Mouse (Mus musculus) embryo, embryonic 9.5 days (tissue): Measurements from ENCODE around the gene Tpd52l2.
A peak's percentile ranks its signal among the peaks of the same experiment; 100 is the strongest.

ENCODE experiments used
- DNase-seq: peaks from one replicate; pipeline ENCODE4 v3.0.0-alpha.2; 2017; ENCODE audit errors: extremely low spot score

The Tpd52l2 gene

DNA sequence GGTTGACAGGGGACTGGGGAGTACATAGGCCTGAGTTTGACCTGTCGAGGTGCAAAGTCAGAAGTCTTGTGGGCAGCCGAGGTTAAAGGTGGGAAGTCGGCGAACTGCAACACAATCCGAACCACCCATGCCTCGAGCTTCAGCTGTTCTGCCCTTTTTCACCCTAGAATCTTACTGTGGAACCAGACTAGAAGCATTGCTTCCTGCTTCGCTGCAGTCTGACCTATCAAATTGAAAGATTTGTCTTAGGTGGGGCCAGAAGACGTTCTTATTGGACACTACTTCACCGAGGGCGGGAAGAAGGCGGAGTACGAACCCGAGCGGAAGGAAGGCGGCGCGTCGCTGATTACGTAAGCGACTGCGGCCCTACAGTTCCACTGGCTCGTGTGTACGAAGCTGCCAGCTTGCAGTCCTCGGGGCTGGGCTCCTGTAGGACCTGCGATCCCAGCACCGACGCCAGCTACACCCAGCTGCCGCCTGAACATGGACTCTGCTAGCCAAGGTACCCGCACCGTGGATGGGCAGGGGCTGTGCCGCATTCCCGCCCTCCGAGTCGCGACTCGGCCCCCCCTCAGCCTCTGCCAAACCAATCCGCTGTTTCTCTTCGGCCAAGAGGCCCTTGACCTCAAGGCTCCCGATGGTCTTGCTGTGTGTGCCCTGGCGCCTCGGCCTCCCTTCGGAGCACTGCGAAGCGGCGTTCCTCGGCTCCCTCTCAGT is at the start of gene Tpd52l2:
Tpd52l2 (plus strand) TSS at position 312 of the 717 bp plus-strand sequence.
- DNase-seq, result peak; percentile 92

DNA sequence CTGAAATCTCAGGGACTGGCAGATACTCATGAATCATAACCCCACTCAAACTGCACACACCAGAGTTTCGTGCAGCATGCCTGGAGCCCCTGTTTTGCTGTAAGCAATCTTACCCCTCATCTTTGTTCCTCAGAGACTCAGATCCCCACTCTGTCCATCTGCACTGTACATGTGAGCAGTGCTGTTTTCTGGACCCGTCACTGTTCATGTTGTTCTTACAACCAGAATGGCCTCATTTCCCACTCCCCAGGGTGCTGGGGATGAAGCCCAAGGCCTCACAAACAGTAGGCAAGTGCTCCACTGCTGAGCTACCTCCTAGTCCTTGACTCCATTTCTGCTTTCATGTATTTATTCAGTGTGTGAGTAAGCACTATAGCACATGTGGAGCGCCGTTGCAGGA is 44.8 kb upstream of the Tpd52l2 start:
- no peak for DNase-seq

DNA sequence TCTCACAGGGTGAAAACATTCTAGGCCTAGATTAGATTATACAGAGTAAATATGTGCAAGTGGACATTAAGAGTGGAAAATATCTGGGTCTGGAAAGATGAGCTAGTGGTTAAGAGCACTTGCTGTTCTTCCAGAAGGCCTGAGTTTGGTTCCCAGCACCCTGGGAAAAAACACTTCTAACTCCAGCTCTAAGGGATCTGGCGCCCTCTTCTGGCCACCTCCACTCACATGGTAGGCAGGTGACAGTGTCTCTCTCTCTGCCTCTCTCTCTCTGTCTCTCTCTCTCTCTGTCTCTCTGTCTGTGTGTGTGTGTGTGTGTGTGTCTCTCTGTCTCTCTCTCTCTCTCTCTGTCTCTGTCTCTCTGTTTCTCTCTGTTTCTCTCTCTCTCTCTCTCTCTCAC is 43.7 kb upstream of the Tpd52l2 start:
- no peak for DNase-seq

DNA sequence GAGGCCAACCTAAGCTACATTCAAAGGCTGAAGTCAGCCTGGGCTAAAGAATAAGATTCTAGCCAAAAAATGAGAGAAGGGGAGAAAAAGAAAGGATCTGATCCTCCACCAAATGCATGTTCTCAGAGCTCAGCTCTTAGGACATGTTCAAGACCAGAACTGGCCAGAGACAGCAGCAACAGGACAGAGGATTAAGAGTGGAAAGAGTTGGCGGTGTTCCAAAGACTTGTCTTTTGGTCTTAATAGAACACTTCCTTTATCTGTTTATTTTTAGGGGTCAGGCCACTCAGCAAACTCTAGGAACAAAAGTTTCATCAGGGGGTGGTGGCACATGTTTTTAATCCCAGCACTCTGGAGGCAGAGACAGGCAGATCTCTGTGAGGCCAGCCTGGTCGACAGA is 41.0 kb upstream of the Tpd52l2 start:
- no peak for DNase-seq

DNA sequence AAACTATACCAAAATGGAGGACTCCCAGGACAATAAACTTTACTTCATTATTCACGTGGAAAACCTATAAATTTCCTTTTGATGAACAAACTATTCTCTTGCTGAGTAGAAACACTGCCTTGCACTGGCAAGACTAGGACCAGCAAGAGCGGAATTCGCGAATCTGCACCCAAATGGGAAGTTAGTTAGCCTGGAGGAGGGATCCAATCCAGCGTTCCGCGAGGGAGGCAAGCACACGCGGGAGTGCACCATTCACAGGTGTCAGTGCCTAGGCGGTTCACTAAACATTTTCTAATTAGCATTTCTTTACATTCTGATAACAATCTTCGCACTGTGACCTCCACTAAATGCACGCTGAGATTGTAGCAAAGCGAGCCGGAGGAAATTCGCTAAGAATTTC is 39.1 kb upstream of the Tpd52l2 start:
- peak; percentile 12 for DNase-seq

DNA sequence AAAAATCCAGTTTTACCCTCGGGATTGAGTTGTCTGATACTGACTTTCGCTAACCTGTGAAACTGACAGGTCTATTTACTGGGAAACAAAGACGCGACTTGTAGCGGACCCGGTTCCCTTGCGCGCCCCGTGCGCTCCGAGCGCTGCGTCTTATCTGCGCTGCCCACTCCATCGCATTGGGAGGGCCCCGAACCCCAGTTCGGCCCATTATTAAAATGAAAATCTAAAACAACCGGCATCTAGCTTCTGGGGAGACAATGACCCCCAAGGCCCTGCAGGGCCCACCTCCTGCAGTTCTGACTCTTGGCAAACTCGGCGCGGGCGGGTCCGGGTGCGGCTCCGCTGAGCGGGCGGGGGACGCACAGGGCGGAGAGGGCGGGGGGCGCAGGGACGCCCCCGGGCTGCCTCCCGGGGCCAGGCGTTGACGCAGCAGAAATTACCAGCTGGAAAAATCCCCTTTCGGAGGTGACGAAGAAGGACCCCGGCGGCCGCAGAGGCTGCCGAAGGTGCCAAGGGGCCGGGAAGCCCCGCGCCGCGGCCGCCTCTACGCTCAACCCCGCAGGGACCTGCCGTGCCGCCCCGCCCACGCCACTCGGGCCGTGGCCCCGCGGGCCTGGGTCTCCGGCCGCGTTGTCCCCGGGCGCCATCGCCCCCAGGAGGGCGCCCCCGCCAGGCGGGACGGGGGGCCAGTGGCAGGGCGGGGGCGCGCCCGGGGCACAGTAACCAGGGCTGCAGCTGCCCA is 38.4 kb upstream of the Tpd52l2 start:
- DNase-seq, result peak; percentile 56

DNA sequence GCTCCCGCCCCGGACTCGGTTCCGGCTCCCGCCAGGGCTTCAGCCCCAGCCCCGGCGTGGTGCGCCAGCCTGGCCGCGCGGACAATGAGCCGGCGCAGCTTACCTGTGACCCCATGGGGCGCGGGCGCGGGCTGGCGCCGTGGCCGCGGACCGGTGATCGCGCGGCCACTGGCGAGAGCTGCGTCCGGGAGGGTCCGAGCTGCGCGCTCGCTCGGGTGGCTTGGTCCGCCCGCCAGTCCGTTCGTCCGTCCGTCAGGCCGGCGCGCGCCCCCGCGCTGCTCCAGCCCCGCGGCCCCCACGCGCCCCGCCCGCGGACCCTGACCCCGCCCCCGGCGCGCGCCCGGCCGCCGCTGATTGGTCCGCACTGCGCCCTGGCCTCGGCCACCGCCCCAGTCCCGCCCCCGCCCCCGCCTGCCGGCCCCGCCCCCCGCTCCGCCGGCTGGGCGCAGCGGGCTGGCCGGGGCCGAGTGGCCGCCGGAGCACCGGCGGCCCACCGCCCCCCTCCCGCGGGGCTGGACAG is 37.7 kb upstream of the Tpd52l2 start, which contains the start of gene Zbtb46:
Zbtb46 (minus strand) TSS at position 274 of the 520 bp plus-strand sequence.
- DNase-seq, result peak; percentile 90

DNA sequence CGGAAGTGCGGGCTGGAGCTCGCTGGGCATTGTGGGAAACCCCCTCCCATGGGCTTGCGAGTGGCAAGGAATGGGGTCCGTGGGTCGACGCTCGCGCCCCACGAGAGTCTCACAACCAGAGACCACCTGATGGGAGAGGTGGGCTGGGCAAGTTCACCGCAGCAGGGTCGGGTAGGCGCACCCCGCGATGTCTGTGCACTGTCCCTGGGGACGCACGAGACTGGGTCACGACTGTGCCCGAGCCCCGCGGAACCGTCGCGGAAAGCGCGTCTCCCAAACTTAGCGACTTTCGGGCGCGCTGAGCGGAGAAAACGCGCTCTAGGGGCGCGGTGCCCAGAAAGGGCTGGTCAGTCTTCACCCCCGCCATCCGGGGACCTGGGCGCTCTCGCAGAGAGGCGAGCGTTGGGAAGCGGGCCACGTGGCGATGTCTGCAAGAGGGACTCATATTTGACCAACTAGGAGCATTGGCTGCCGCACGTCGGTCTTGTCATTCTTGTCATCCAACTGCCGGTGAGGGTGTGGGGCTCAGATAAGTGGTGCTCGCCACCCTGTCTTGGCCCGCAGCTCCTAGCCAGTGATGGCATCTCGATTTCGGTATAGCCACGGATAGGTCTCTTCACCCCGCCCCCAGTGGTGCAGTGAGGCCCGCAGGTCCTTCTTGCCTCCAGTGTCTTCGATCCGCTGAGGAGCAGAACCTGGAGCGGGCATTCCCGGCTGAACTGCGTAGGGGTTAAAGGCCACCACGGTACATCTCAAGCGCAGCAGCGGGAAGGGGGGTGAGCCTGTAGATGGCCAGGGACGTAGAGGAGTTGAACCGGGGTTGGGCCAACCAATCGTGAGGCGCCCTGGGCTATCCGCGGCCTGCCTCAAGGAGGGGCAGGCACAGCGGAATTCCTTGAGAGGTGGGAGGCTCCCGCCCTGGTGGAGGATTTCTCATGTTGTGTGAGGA is 37.0 kb upstream of the Tpd52l2 start:
- DNase-seq, result peak; percentile 84

DNA sequence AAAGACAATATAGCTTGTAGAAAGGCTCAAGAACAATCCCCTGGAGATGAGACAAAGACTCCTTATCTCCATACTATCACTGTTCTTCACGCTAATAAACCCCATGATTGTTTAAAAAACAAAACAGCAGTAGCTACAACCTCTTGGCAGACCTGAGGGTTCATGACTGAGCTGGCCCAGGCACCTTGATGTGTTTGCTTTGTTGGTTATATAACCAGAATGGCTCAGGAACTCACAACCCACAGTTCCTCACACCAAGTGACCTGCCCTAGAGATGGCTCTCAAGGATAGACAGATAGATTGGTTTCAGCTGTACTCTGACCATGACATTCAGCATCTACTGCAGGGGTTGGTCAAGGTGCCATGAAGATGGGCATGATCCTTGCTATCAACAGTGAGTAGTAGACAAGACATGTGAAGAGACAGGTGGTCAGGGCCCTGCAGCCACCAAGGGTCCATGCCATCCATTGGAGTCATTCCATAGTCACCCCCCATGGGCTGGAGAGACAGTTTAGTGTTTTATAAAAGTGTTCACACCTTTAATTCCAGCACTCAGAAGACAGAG is 35.3 kb upstream of the Tpd52l2 start:
- DNase-seq, result no peak

DNA sequence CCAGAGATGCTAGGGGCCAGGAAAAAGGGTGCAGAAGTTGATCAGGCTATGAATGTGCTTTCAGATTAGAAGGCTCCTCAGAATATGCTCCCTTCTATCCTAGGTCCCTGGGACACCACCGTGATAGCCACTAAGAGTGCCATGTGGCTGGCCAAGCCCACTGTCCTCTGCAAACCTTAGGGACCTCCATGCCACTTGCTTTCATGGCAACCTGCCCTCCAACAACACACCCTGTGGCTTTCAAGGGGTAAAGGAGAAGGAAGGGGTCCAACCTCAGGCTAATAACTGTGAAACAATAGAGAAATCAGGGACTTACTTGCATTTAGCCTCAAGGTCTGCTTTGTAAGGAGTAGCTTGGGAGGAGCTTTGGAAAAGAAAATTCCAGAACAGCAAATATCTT is 34.3 kb upstream of the Tpd52l2 start:
- DNase-seq, result no peak

DNA sequence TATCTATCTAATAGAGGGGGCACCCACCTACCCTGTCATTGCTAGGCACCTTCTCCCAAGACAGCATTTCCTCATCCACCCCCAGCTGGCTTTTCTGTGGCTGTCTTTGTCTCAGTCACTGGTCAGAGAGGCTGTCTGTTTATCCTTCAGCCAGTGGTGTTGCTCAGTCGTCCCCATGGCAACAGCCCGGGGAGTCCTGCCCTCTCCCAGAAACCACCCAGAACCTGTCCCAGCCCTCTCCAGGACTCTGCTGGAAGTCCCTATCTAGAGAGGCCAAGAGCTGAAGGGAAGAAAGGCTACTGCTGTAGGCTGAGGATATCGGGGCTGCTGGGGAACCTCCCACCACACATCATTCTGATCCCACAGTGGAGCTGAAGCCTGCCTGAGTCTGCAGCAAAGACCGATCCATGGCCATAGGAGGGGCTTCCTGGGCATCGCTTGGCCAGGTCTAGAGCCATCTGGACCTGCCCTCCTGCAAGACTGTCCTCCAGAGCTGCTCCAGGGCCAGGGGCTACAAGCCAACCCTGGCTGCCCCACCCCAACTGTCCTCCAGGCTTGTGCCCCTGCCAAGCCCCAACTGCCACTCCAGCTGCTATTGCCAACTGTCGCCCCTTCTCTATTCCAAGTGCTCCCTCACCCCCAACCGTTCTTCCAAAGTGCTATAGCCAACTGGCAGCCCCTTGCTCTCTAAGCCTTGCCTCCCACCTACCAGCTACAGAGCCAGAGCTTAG is 33.8 kb upstream of the Tpd52l2 start:
- DNase-seq, result peak; percentile 43

DNA sequence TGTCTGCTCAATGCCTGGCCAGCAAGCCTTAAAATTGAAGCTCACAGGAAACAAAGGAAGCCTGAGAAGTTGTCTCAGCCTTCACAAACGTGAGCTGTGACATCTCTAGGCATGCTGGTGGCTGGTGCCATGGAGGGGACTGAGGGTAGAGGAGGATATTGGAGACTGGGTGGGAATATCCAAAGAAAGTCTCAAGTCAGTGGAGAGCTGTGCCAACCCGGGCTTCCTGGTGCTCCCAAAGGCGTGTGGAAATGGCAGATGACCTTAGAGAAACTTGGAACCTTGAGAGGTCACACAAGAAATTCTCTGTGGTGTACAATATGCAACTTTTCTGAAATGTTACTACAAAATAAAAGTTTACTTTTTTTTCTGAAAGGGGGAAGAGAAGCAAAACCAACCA is 31.5 kb upstream of the Tpd52l2 start:
- DNase-seq, result no peak

DNA sequence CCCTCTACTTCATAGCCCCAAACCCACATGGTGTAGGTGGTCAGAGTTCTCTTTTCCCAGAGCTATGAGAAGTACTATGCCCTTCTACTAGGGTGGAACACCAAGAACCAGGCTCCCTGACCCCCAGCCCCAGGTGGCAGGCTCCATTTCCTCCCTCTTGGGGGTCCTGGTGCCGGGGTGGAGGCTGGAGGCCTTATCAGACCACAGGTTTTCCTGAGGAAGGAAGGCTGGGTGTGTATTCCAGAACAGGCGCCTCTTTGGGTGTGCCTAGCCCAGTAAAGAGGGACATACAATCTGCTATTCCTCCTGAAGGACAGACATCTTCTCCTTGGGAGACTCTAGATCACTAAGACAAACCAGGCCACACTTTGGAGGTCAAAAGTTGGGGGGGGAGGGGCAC is 26.7 kb upstream of the Tpd52l2 start:
- DNase-seq, result no peak

DNA sequence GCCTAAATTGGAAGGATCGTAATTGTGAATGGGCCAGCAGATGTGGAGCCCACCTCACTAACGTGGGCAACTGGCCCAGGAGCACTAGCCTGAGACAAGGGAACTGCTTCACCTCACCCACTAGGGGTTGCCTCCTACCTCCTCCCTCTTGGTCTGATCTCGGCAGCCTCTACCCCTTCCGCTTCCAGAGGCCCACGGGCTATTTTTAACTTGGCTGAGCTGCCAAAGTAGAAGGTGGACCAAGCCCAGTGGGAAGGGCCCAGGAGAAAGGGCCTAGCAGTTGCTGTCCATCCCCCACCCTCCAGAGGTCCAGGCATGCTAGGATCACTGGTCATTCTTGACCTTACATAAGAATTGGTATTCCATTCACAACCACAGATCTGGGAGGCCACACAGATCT is 25.7 kb upstream of the Tpd52l2 start:
- DNase-seq, result no peak

DNA sequence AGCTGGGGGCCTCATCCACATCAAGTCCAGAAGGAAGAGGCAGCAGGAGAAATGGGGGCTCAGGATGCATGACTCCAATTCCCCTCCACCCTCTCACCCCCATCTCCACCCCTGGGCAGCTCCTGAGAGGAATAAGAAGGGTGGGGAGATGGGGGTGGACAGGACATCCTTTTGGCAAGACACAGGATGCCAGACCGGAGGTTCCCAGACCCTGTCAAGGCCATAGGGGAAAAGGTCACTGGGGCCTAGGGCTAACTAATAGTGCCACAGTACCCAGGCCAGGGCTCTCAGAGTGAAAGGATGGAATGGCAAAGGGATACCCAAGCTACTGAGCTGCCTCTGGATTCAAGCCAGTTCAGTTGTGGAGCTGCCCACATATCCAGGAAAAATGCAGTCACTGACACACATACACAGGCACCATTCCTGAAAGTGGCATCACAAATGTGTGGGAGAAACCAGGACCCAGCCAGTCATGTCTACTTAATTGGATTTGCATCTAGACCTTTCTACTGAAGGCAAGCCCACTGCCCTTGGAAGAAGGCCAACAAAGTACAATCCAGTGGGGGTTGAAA is 24.6 kb upstream of the Tpd52l2 start:
- DNase-seq, result no peak

DNA sequence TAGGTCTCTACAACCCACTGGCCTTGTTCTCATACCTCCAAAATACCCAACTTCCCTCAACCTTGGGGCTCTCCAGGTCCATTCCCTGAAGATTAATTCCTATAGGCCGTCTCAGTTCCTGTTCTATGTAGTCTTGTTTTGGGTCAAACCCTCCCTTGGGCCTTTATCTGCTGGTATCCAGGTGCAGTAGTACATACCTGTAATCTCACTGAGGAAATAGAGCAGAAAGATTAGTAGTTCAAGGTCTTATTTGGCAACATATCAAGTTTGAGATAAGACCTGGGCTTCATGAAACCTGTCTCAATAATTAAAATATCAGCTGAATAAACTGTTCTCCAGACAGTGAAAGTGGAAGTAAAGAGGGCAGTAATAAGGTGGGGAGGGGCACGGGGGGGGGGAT is 13.8 kb upstream of the Tpd52l2 start:
- DNase-seq, result no peak

DNA sequence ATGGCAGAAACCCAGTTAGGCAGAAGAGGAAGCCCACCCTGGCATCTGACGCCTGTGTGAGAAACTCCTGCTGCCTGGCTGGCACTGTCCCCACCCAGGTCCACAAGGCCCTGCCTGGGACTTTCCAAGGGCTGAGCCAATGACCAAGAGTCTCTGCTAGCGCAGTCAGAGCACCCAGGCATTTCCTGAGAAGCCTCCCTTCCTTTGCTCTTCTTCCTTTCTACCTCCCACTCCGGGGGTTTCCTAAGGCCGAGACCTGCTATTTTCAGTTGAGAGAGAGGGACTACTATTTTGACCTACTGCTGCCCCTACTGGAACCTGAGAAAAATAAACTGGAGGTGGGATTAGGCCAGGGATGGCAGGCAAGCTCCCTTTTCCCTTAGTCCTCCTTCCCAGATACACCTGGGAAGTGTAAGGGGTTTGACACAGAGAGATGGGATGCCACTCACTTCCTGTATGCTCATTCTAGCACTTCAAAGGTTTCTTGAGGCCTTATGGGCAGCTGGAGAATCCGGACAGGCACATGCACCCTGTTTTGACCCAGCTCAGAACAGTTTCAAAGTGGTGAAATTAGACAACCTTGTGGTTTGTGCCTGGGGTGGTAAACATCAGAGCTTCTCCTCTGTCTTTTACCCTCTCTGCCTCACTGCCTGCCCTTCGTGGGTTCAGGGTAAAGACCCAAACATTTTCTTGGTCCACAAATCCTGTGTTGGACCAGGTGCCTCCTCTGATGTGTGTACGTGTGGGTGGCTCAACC is 13.2 kb upstream of the Tpd52l2 start:
- no peak for DNase-seq

DNA sequence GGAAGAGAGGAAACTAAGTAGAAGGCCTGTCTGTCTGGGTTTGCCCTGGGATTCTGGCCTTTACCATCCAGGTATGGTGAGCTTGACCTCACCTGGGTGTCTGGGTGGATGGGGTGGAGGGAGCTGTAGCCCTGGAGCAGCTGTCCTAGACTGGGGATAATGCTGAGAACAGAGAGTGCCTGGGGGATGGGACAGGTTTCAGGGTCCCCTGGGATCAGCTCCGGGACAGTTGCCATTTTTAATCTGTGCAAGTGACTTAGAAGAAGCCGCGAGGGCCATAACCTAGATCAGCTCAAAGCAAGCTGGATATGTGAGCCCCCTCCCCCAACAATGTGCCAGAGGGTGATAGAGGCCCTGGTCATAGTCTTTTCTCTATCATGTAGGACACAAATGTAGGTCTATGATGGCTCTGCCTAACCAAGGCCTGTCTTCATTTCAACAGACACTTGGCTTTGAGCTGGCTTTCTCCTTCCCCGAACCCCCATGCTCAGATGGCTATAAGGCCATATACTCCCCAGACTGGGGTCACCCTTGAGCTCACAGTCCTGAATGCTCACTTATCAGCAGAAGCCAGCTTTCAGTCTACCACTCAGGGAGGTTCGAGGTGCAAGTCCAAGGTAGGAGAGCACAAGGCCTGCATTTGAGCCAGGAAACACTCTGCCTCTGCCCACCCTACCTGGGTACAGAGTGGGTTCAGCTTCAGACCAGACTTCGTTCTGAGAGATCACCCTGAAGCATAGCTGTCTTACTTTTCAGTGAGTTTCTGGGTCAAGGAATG is 12.3 kb upstream of the Tpd52l2 start:
- no peak for DNase-seq

DNA sequence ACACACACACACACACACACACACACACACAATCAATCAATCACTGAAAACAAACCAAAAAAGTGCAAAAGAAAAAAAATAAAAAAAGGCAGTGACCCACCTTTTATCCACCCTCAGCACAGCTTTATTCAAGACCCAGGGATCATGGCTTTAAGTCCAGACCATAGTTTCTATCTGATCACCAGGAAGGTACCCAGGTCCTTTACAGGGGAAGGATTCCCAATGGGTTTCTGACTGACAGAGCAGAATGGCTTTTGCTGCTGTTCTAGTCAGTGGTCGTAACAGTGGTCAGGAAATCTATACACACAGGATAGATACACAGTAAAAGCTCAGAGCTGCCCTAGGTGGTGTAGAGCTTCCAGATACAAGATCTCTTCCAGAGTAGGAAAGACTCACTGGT is 11.2 kb upstream of the Tpd52l2 start:
- DNase-seq, result no peak
